Mouse (Mus musculus) skeletal muscle tissue, adult 2 months (tissue): Measurements from ENCODE around the gene Rpl4.
A peak's percentile ranks its signal among the peaks of the same experiment; 100 is the strongest.
"Not testable (repeated sequence)": the region's sequence is repeated elsewhere in the genome, so short reads cannot be mapped to it uniquely, and the experiment has no call there.

Source experiments
- DNase-seq: peaks from one replicate; pipeline ENCODE4 v3.0.0-alpha.2; 2012; ENCODE audit warnings: low read depth, low spot score

Gene Rpl4

GRCm38 (mm10) chr9:64172816-64173665 lies at the start of gene Rpl4, which contains the start of gene Zwilch:
Gene Rpl4, plus strand, starts transcription at chr9:64173375.
Gene Zwilch, minus strand, starts transcription at chr9:64173104.
- DNase-seq, result peak; percentile 79

GRCm38 (mm10) chr9:64124846-64125245 lies 48.3 kb upstream of the Rpl4 start:
- not testable (repeated sequence) for DNase-seq

GRCm38 (mm10) chr9:64125307-64125706 lies 47.9 kb upstream of the Rpl4 start:
- DNase-seq, result peak; percentile 59

GRCm38 (mm10) chr9:64126121-64126520 lies 47.1 kb upstream of the Rpl4 start:
- DNase-seq, result no peak

GRCm38 (mm10) chr9:64131623-64132022 lies 41.6 kb upstream of the Rpl4 start:
- DNase-seq, result no peak

GRCm38 (mm10) chr9:64138896-64139295 lies 34.3 kb upstream of the Rpl4 start:
- not testable (repeated sequence) for DNase-seq

- DNase-seq, result no peak
Measured at GRCm38 (mm10) chr9:64139879-64140278, 33.3 kb upstream of the Rpl4 start.

- no peak for DNase-seq
Measured at GRCm38 (mm10) chr9:64156641-64157040, 16.5 kb upstream of the Rpl4 start.

- no peak for DNase-seq
Measured at GRCm38 (mm10) chr9:64160471-64160870, 12.7 kb upstream of the Rpl4 start.

GRCm38 (mm10) chr9:64169967-64170366 lies 3.2 kb upstream of the Rpl4 start:
- not testable (repeated sequence) for DNase-seq

GRCm38 (mm10) chr9:64172145-64172815 lies 895 bp upstream of the Rpl4 start:
- DNase-seq, result peak; percentile 7

GRCm38 (mm10) chr9:64173666-64174220 lies 568 bp downstream of the Rpl4 start:
- DNase-seq, result no peak

- no peak for DNase-seq
Measured at GRCm38 (mm10) chr9:64174341-64174740, 1.2 kb downstream of the Rpl4 start.

GRCm38 (mm10) chr9:64174766-64175165 lies 1.6 kb downstream of the Rpl4 start:
- no peak for DNase-seq

- no peak for DNase-seq
Measured at GRCm38 (mm10) chr9:64175378-64175777, 2.2 kb downstream of the Rpl4 start.

- no peak for DNase-seq
Measured at GRCm38 (mm10) chr9:64178610-64178973, 5.4 kb downstream of the Rpl4 start.

GRCm38 (mm10) chr9:64178974-64179646 lies 5.9 kb downstream of the Rpl4 start, which contains the start of gene Snapc5:
Gene Snapc5, plus strand, starts transcription at chr9:64179274.
- DNase-seq, result peak; percentile 92

GRCm38 (mm10) chr9:64183295-64183694 lies 10.1 kb downstream of the Rpl4 start:
- not testable (repeated sequence) for DNase-seq

GRCm38 (mm10) chr9:64184166-64184840 lies 11.1 kb downstream of the Rpl4 start:
- DNase-seq, result no peak

GRCm38 (mm10) chr9:64193879-64194278 lies 20.7 kb downstream of the Rpl4 start:
- no peak for DNase-seq

- no peak for DNase-seq
Measured at GRCm38 (mm10) chr9:64195554-64195953, 22.4 kb downstream of the Rpl4 start.
